Mouse (Mus musculus) thymus, postnatal 10 days (tissue): Measurements from ENCODE around the gene Esm1.
"Not testable (repeated sequence)": the region's sequence is repeated elsewhere in the genome, so short reads cannot be mapped to it uniquely, and the experiment has no call there.

ENCODE experiments used
- DNase-seq, 2 experiments: peaks; one replicate each; pipeline ENCODE4 v3.0.0; 2021; ENCODE audit warnings: low spot score in 2 of 2

Esm1 gene

DNA sequence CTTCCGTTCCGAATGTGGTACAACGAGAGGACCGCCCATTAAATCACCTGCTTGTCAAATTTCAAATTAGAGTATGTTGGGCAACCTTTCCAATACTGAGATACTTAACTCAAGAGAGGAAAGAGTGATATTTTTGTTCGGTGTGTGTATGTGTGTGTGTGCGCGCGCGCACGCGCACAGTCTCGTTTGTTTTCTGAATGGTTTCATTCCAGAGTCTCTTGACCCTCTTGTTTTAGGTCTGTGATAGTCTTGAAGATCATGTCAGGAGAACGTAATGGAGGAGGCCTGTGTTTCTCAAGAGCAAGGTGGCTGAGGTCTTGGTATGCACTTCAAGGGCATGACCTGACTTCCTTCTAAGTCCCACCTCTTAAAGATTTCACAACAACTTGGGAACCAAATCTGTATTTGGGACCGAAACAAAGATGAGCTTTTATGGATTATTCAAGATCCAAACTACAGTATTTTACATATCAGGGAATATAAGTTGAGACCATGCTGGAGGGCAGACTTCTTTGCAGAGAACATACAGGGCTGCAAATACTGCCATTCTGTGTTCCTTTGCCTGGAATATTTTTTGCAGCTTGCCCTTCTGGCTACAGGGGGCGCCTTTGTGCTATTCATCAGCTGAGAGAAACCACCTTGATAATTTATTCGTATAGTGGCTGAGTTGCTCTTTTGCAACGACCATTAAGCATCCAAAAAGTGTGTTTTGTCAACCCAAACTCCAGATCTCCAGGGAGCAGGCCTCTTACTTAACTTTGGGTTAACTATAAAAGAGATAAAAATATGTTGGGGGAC lies 18.4 kb downstream of the Esm1 start:
- DNase-seq, result no peak

DNA sequence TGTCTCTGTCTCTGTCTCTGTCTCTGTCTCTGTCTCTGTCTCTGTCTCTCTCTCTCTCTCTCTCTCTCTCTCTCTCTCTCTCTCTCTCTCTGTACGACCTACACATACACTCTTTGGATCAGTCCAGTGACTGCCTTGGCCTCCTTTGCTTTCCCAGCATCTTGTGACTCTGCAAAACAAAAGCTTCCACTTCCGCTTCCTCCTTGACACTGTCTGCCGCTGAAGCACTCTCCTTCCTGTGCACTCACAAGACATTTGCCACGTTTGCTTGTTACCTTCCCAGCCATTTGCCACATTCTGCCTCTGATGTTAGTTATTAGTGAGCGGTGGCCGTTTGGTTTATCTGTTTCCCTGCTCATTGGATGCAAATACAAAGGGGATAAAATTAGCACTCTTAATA lies 32.7 kb downstream of the Esm1 start:
- peak in 1 of 2 experiments; percentile 20 for DNase-seq

DNA sequence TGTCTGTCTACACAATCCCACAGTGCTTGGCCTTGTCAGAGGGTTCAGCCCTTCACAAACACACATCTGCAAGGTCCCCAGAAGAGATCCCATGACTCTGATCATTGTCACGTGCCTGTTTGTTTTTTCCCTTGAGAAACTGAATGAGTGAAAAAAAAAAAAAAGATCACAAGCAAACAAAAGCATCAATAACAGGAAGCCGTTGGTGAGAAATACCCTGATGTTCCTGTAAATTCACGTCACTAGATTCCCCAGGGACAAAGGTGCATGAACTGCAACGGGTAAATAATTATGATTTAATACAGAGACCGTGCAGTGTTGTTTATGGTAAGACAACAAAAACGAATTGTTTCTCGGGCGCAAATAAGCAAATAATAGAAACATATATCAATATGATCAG lies 35.6 kb downstream of the Esm1 start:
- no peak for DNase-seq

DNA sequence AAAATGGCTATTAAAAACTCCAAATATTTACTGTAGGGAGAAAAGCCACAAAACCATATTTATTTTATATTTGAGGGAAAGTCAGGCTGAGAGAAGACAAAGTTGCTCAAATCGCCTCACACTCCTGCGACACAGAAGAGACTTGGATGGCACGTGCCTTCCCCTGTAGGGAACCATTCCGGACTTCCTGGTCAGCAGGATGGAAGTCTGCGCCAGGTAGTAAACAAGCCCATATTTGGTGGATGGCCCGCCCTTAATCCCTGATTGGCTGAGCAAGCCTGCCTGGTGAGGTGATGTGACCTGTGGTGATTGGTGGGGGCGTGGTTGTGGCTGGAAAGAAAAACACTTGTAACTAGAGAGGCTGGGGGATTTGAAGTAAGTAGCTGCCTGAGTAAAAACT lies 43.1 kb downstream of the Esm1 start:
- not testable (repeated sequence) for DNase-seq

DNA sequence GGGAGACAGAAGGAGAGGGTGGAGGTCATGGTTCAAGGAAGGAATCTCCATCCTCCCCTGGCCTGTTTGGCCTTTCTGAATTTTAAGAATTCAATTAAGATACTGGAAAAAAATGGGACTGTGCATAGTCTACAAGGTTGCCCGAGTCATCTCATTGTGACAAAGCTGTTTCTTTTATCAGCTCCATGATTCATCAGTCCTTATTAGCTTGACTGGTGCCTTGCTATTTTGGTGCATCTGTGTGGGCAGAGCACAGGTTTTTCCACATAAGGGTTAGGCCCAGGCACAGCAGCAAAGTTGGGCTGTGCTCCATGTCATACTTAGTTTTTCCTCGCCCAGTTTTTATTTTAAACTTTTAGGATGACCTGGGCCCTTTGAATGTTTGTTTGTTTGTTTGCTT lies 47.3 kb downstream of the Esm1 start:
- DNase-seq, result no peak

DNA sequence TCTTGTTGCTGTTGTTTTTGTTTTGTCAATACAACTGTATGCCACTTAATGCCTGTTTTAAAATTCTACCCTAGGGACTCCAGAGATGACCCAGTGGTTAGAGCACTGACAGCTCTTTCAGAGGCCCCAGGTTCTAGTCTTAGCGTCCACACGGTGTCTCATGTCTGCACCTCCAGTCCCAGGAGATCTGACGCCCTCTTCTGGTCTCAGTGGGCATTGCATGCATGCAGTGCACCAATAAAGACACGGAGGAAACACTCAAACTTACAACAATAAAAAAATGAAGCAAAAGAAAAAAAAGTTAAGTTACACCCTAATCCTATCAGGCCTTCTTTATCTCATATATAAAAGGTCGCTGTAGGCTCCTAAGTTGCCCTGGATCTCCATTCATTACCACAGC lies 47.7 kb downstream of the Esm1 start:
- DNase-seq, result peak in 1 of 2 experiments; percentile 28

DNA sequence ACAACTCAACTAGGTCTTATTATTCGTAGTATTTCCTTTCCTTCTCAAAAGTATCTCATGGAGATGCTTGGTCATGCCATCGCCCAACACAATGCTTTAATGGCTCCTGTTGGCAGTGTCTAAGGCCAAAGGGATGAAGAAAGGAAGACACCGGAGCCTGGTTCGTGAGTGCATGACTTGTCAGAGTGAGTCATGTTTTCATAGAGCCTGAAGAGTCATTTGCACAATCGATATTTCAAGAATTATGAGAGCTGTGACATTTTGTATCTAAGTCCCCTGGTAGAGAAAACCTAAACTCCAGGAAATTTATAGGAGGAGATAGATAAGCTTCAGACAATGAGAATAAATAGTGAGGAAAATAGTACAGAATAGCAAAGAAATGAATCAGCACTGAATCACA lies 49.8 kb downstream of the Esm1 start:
- DNase-seq, result no peak

DNA sequence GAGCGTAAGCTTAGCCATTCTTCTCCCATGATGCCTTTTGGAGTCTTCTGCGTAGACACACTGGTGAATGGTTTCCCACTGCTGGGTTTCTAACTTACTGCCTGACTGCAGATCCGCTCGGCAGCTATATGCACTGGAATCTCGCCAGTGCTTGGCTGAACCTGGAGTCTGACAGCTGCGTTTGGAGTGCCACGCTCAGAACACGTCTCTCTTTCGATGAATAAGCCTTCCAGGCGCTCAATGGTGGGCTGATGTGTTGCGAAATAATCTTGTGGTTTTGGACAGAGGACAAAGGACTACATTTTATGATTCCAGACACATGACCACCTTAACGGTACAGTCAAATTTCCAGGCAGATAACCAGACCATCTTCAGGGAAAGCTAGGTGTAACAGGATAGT lies 53.4 kb downstream of the Esm1 start:
- DNase-seq, result no peak

DNA sequence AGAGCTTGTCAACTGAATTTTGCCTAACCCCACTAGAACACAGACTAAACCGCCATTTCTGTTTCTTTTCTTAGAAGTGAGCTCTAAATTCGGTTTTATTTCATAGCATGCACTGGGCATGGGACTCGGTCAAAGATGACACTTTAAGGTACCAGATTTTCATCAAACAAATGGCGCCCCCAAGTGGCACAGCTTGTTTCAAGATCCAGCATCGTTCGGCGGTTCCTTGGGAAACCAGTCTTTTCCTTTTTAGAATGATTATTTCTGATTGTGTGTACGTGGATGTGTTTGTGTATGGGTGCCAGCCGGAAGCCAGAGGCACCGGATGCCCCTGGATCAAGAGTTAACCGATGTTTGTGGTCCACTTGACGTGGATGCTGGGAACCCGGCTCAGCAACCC lies 55.8 kb downstream of the Esm1 start:
- peak in 1 of 2 experiments; percentile 45 for DNase-seq

DNA sequence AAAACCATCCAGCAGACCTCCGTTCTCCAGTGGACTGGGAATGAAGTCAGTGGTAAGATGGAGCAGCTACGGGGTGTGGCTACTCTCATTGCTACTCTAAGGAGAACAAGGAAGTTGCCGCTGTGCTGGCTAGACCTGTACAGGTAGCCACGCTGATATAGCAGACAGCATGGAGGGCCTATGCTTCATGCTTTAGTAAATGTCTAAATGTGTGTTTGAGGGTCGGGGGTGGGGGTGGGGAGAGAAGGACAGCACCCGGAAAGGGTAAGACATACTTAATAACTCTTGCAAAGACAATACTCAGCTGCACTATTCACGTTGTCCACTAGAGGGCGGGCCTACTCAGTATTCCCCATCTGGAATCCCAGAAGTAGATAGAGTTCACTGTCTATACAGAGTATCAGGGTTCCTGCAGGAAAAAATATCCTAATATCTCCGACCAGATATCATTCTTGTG lies 57.1 kb downstream of the Esm1 start:
- DNase-seq, result peak; percentile 17 to 70

DNA sequence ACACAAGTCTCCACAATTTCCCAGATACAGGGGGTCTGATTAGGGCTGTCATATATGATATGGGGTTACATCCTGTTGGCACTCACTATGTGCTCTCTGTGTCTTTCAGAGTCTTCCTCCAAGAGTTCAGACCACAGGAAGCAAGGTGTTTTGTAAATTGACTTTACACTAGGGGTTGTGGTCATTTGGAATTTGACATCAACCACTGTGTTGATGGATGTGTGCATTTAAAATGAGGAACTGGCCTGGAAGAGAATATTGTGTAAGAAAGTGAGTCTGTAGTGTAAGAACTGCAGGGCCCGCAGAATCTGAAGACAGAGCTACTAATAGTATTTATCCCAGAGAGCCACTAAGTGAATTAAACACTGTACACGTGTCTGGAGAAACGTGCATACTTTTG lies 57.7 kb downstream of the Esm1 start:
- no peak for DNase-seq
